Mouse (Mus musculus) gastrocnemius, postnatal 4 days (tissue): Measurements from ENCODE around the gene Wwox. TPM values are rescaled to one million over a fixed set of nuclear protein-coding genes. Genes with fewer than 3 reads are reported as not detected.

Source experiments
- DNase-seq, 2 experiments: peaks; one replicate each; pipeline ENCODE4 v3.0.0; 2021 to 2022; ENCODE audit warnings: low spot score in 2 of 2, mixed read lengths in 2 of 2
- total RNA-seq, 2 experiments: library from RNA; stranded (reverse); gene quantifications; 2 replicates each; pipeline ENCODE4 v1.2.3; 2021

Gene Wwox
- total RNA-seq, 2 experiments from 2014 or later, result 10.9 to 11.5 TPM

GRCm38 (mm10) chr8:114593424-114594157 lies 154.1 kb downstream of the Wwox start:
- no peak for DNase-seq

DNA sequence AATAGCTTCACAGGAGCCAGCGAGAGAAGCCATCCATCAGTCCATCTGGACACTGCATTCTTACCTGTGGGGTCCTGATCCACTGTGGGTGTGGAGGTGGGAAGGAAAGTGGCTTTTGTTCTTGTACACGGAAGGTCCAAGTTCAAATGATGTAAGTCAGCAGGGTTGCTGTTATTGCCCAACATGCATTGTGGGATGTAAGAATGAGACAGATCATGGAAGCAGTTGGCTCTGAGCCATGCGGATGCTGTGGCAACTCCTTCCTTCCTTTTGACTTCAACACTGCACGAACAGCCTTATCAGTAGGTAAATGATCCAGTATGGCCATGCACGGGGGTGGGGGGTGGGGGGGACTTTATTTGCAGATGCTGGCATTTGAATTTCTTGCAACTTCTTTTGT lies 155.4 kb downstream of the Wwox start:
- no peak for DNase-seq

DNA sequence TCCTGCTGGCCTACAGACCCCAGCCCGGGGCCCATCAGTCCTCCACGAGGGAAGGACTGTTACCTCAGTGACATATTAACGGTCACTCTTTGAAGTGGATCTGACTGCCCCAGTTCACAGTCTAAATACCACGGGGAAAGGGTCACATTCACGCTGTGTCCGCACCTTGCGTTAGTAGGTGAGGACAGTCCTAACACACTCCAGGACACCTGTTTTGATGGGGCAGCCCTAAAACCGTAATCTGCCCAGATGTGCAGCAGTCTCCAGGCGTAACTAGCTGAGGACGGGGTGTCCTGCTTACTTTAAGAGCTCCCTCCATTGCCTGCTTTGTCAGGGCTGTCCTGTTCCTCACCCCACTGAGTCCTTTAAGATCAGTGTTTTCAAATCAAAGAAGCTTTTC lies 160.1 kb downstream of the Wwox start:
- DNase-seq, result no peak

- DNase-seq, result no peak
Observed at GRCm38 (mm10) chr8:114600196-114600595, 160.7 kb downstream of the Wwox start.

- DNase-seq, result no peak
Observed at GRCm38 (mm10) chr8:114603046-114603445, 163.6 kb downstream of the Wwox start.

DNA sequence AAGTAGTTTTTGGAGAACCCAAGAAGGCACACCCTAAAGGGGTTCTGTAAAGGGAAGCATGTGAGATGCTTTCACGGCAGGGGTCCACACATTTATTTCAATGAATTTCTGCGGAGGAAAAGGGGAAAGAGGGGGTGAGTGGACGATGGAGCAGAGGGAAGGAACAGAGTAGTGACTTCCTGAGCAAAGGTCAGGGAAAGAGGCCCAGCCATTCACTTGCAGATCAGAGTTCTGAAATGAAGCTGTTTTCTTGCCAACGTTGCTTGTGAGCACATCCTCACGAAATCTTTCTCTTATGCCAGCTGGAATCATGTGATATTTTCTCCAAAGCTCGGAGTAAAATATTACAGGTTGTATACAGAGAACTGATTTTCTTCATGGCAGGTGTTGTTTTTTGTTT lies 164.1 kb downstream of the Wwox start:
- DNase-seq, result no peak

GRCm38 (mm10) chr8:114604315-114604714 lies 164.9 kb downstream of the Wwox start:
- DNase-seq, result no peak

GRCm38 (mm10) chr8:114605651-114606050 lies 166.2 kb downstream of the Wwox start:
- no peak for DNase-seq

DNA sequence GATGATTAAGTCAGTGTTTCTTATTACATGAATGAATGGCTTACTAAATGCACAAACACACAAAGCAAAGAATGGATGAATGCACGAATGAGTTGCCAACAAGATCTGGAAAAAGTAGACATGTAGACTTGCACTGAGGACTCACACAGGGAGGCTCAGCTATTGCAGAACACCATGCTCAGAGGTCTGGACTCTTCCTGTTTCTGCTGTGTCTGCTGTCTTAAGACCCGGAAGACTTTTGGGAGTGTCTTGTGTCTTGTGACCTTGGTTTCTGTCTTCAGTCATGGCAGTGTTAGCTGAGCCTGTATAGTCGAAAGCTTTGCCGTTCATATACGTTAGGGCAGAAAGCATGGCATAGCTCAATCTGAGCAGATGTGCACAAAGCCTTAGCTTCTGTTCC lies 169.9 kb downstream of the Wwox start:
- no peak for DNase-seq

GRCm38 (mm10) chr8:114611075-114611474 lies 171.6 kb downstream of the Wwox start:
- DNase-seq, result no peak

DNA sequence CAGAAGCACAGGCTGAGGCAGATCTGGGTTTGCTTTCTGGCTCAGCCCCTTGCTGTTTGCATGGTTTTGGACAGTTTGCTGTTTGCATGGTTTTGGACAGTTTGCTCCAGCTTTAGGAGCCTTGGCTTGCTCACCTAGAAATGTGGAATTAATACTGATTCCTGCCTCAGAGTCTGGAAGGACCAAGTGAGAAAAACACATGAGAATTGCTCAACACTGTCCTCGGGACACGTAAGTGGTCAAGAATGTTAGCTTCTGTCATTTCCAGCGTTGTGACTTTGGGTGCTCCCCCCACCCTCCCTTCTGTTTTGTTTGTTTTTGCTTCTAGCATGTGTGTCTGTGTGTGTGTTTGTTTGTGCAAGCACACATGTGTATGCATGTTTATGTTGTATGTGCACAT lies 172.6 kb downstream of the Wwox start:
- DNase-seq, result no peak

DNA sequence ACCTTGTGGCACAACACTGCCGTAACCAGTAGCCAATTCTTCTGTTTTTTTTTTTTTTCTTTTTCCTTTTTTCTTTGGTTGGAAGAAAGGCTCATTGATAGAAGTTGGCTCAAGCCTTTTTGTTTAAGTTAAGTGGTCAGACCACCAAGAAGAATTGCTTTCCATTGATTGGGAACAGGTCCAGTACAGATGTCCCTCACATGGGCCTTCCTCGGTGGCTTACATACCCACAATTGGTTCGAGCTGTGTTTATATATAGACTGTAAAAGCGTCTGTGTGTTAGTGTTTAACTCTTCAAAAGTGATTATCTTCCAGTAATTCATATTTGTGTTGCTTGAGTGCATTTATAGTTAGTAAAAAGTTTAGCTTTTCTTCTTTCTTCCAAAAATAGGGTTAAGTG lies 176.0 kb downstream of the Wwox start:
- DNase-seq, result no peak

- DNase-seq, result no peak
Observed at GRCm38 (mm10) chr8:114615908-114616307, 176.5 kb downstream of the Wwox start.

- no peak for DNase-seq
Observed at GRCm38 (mm10) chr8:114618908-114619508, 179.6 kb downstream of the Wwox start.

DNA sequence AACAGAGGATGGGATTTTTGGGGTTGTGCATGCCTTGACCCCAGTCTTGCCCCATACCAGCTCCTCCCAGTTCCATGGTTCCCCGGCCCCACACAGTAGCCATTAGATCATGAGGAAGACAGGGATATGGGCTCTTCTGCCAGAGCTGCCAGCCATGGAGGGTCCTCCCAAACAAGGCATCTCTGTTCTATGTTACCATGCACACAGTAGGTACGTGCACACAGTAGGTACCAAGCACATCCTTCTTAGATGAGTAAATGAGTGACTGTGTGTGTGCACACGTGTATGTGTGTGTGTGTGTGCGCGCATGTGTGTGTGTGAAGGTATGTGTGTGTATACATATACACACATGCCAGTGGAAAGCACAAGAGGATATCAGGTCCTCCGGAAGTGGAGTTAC lies 185.9 kb downstream of the Wwox start:
- DNase-seq, result no peak

GRCm38 (mm10) chr8:114626897-114627296 lies 187.4 kb downstream of the Wwox start:
- no peak for DNase-seq

DNA sequence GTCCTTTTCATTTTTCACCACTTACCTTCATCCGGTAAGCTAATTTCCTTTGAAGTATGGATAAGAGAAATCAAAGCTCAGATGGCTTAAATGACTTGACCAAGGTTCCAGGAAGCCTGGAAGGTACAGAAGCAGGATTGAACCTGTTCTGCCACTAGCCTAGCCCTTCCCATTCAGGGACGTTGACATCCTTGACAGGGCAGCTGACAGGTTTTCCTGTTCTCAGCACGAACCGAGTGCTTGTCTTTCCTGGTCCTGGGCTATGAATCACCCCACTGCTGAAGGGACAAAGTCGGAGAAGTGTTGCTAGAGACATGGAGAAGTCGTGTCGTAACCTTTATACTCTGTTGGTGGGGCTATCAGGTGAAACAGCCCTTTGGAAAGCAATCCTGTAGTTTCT lies 190.3 kb downstream of the Wwox start:
- no peak for DNase-seq

- DNase-seq, result no peak
Observed at GRCm38 (mm10) chr8:114631087-114631486, 191.6 kb downstream of the Wwox start.

DNA sequence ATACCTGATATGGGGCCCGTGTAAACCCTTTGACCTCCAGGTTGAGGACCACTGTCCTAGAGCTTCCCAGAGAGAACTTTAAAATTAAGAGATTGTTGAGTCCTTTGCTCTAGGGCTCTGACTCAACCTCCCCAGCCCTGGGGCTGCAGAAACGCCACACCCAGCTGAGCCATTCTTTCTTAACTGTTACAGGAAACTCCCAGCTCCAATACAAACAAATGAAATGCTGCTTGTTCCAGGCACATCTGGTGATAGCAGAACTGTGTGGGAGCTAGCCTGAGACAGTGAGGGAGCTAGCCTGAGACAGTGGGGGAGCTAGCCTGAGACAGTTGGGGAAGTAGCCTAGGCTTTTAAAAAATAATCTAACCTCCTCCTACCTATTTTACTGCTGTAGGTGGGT lies 194.7 kb downstream of the Wwox start:
- DNase-seq, result no peak

DNA sequence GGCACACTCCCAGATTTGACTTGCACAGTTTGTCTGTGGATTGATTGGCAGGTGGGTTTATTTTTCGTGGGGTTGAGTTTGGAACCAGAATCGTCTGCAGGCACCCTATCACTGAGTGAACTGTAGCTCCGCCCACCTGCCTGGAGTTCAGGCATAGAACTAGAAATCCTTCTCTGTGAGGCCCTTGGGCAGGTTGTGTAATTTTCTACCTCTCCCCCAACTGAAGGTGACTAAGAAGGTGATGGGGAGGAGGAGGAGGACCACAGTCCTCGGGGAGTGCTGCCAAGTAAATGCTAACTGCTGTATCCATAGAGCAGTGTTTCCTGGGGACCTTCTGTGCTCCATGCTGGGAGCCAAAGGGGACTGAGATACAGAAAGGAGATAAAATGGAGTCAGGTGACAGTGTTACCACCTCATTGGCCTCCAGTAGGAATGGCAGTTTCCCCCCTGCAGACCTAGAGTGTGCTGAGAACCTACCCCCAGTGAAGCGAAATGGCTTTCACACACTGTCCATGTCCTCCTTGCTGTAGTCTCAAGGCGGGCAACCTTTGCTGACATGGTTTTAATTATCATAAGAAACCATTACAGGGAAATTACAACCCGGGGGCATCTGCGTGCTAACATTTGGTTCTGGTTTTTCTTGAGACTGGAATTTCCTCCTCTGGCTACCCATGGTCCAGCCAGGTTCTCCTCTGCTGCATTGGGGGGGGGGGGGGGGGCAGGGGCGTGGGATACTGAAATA lies 195.4 kb downstream of the Wwox start:
- no peak for DNase-seq

GRCm38 (mm10) chr8:114636376-114636775 lies 196.9 kb downstream of the Wwox start:
- DNase-seq, result no peak

GRCm38 (mm10) chr8:114641809-114642208 lies 202.4 kb downstream of the Wwox start:
- DNase-seq, result no peak
